Mouse (Mus musculus) neutrophil, adult 59 days (primary cell): ENCODE measurements around the gene Ccnl1. TPM values are rescaled to one million over a fixed set of nuclear protein-coding genes. Genes with fewer than 3 reads are reported as not detected.

Experiments used
- total RNA-seq, 2 experiments: library from RNA; stranded (reverse); gene quantifications; 1 replicate in 1 of 2; 2 replicates in 1 of 2; pipeline ENCODE4 v1.2.4; 2023

Ccnl1 gene
- total RNA-seq, result 100 to 1,000 TPM; 553 to 565 TPM

GRCm38 (mm10) chr3:65958102-65958839, at the start of gene Ccnl1:
Gene Ccnl1 (minus strand): TSS chr3:65958249.

